In the genomic region with DNA sequence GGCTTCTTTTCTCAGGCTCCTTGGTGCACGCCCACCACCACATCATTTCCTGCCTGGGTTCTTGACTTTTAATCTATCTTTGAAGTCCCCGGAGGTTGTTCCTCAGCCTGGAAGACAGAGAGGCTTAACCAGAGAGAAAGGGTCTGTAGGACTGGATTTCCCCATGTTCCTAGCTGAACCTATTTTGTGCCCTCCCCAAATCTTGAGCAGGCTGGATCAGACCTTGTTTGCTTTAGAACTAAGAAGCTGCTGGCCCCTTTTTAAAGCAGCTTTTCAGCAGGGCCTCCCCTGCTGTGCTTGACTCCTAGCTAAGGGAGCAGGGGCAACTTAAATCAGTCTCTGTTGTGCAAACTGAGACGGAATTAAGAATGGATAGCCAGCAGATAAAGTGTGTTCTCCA, we compare ENCODE assay signal across 19 mouse cellular contexts.
DNase-seq lines count a peak whose midpoint lies in the region; ATAC-seq and TF ChIP-seq lines count a peak whose summit lies in the region.
"Had no signal": no experiment of that assay in that cellular context is flagged by ENCODE, and none has a peak within 500 bp of the region (broad histone marks: within the 10 kb centered on the region; RNA-seq: fewer than 3 reads in every experiment).

No protein-coding gene starts in this region.

- no peaks in the 10 kb centered on the region for H3K9me3 ChIP-seq in midbrain, embryonic 10.5 days (replicated peaks)
- H3K9me3 ChIP-seq in midbrain, embryonic 14.5 days (ENCODE audit: control insufficient read depth, low read length) = no peaks in the 10 kb centered on the region
- H3K9me3 ChIP-seq: embryonic facial prominence, embryonic 15.5 days; heart, embryonic 10.5 days had no signal

- no peak for DNase-seq in midbrain, embryonic 10.5 days (ENCODE audit: low spot score)
- DNase-seq in midbrain, embryonic 14.5 days = no peak
- DNase-seq in thymus, postnatal 14 days = peak; percentile 27
- DNase-seq in thymus, adult 2 months = no peak
- peak; percentile 17 for DNase-seq in thymus, postnatal 25 days
- no peak for DNase-seq in adrenal gland, adult 2 months
- DNase-seq: adrenal gland, postnatal 25 days; cerebellum, adult 2 months; cerebellum, postnatal 10 days; gastrocnemius, postnatal 10 days; heart, adult 18-20 months; heart, postnatal 10 days; heart, postnatal 4 days had no signal

- 26% methylated on average over 3 of the region's 3 CpGs for WGBS in midbrain, embryonic 10.5 days
- 29% methylated on average over 3 of the region's 3 CpGs for WGBS in midbrain, embryonic 14.5 days
- WGBS in thymus, adult 2 months = 72% methylated on average over 3 of the region's 3 CpGs

- peaks cover 65% of the 10 kb centered on the region for H3K4me1 ChIP-seq in midbrain, embryonic 10.5 days
- peaks cover 13% of the 10 kb centered on the region for H3K4me1 ChIP-seq in midbrain, embryonic 14.5 days (ENCODE audit: control insufficient read depth, insufficient read depth, low read length)
- no peaks in the 10 kb centered on the region for H3K4me1 ChIP-seq in thymus, adult 2 months (replicated peaks; ENCODE audit: control insufficient read depth, insufficient read depth, low read length)

- no peak overlapping the region for H3K4me2 ChIP-seq in midbrain, embryonic 14.5 days (ENCODE audit: low read length)
- H3K4me2 ChIP-seq: embryonic facial prominence, embryonic 15.5 days; hindbrain, embryonic 14.5 days had no signal

- H3K9ac ChIP-seq in midbrain, embryonic 14.5 days (replicated peaks; ENCODE audit: low read length) = no peak overlapping the region
- H3K9ac ChIP-seq: embryonic facial prominence, embryonic 15.5 days; hindbrain, embryonic 14.5 days had no signal

- no peak for TF ChIP-seq POLR2A in thymus, adult 2 months (IDR thresholded peaks at IDR 0.05; ENCODE audit: control insufficient read depth, extremely low read depth, insufficient read depth, low read length, poor library complexity)

- TF ChIP-seq CTCF in thymus, adult 2 months (IDR thresholded peaks at IDR 0.05; ENCODE audit: borderline replicate concordance, control insufficient read depth, extremely low read depth, insufficient read depth, low read length, poor library complexity) = no peak

- H3K4me3 ChIP-seq in midbrain, embryonic 10.5 days = no peak overlapping the region
- no peak overlapping the region for H3K4me3 ChIP-seq in midbrain, embryonic 14.5 days (replicated peaks; ENCODE audit: low read depth, low read length)
- H3K4me3 ChIP-seq in thymus, adult 2 months (ENCODE audit: control insufficient read depth, insufficient read depth, low read length) = no peak overlapping the region
- H3K4me3 ChIP-seq: embryonic facial prominence, embryonic 15.5 days; erythroblast, embryonic 14.5 days; heart, embryonic 10.5 days had no signal

- no peaks in the 10 kb centered on the region for H3K36me3 ChIP-seq in midbrain, embryonic 10.5 days
- no peaks in the 10 kb centered on the region for H3K36me3 ChIP-seq in midbrain, embryonic 14.5 days (ENCODE audit: control insufficient read depth, insufficient read depth, low read length)
- H3K36me3 ChIP-seq in thymus, adult 2 months (ENCODE audit: control insufficient read depth, insufficient read depth, low read length) = no peaks in the 10 kb centered on the region
- H3K36me3 ChIP-seq: embryonic facial prominence, embryonic 15.5 days; heart, embryonic 10.5 days had no signal

- no peak for ATAC-seq in midbrain, embryonic 14.5 days (ENCODE audit: low FRiP score, low TSS enrichment)
- ATAC-seq: activated CD4-positive, CD25-positive, alpha-beta regulatory T cell, adult 4 months; forebrain, embryonic 16.5 days had no signal

- peak overlapping the region; percentile 68 for H3K27ac ChIP-seq in midbrain, embryonic 10.5 days (replicated peaks)
- no peak overlapping the region for H3K27ac ChIP-seq in midbrain, embryonic 14.5 days (replicated peaks; ENCODE audit: low read depth, low read length)
- no peak overlapping the region for H3K27ac ChIP-seq in thymus, adult 2 months (ENCODE audit: control insufficient read depth, insufficient read depth, low read length)
- H3K27ac ChIP-seq: embryonic facial prominence, embryonic 15.5 days; heart, embryonic 10.5 days; hindbrain, embryonic 14.5 days had no signal

- peaks cover 18% of the 10 kb centered on the region; the same call in 1 of the 2 replicates for H3K27me3 ChIP-seq in midbrain, embryonic 10.5 days (ENCODE audit: low read depth, poor library complexity, severe bottlenecking)
- no peaks in the 10 kb centered on the region for H3K27me3 ChIP-seq in midbrain, embryonic 14.5 days (ENCODE audit: control insufficient read depth, insufficient read depth, low read length)
- no peaks in the 10 kb centered on the region for H3K27me3 ChIP-seq in thymus, adult 2 months (ENCODE audit: control insufficient read depth, insufficient read depth, low read length)
- H3K27me3 ChIP-seq: embryonic facial prominence, embryonic 15.5 days had no signal

Comparison
In these comparisons a context has a peak if more than half of its experiments do, and no peak if none do; other contexts are left out.
1. DNase-seq: peak in thymus, postnatal 14 days (single experiment) and thymus, postnatal 25 days (single experiment); none in midbrain, embryonic 10.5 days (single experiment), midbrain, embryonic 14.5 days (single experiment), thymus, adult 2 months (single experiment) and adrenal gland, adult 2 months (single experiment).